Mouse (Mus musculus) neural tube, embryonic 13.5 days (tissue): ENCODE data around the gene Inpp5a. TPM values are rescaled to one million over a fixed set of nuclear protein-coding genes. Genes with fewer than 3 reads are reported as not detected.
A peak's percentile ranks its signal among the peaks of the same experiment; 100 is the strongest.

Source experiments
- ATAC-seq: fragments of 200-750 bp; cut with Nextera tagmentation; 2 replicates; pipeline ENCODE4 v1.8.0; 2017; ENCODE audit warnings: low read depth, mild to moderate bottlenecking, moderate TSS enrichment, moderate library complexity
- H3K27ac ChIP-seq: fragments of 300-500 bp; sonication (generic); replicated peaks from 2 replicates; pipeline ENCODE4 v1.5.1; 2015; ENCODE audit warnings: moderate library complexity, mild to moderate bottlenecking, inconsistent platforms
- H3K27me3 ChIP-seq: fragments of 300-500 bp; sonication (generic); 2 replicates; pipeline ENCODE4 v1.6.1; 2015; ENCODE audit warnings: mild to moderate bottlenecking, inconsistent platforms
- H3K36me3 ChIP-seq: fragments of 300-500 bp; sonication (generic); 2 replicates; pipeline ENCODE4 v1.6.1; 2015; ENCODE audit warnings: mild to moderate bottlenecking, inconsistent platforms
- H3K4me1 ChIP-seq: fragments of 300-500 bp; sonication (generic); replicated peaks from 2 replicates; pipeline ENCODE4 v1.6.1; 2015; ENCODE audit warnings: inconsistent platforms
- H3K4me2 ChIP-seq: fragments of 300-500 bp; sonication (generic); 2 replicates; pipeline ENCODE4 v1.6.1; 2015; ENCODE audit warnings: inconsistent platforms, mild to moderate bottlenecking, moderate library complexity
- H3K4me3 ChIP-seq: fragments of 300-500 bp; sonication (generic); 2 replicates; pipeline ENCODE4 v1.5.1; 2015; ENCODE audit warnings: mild to moderate bottlenecking, inconsistent platforms
- H3K9ac ChIP-seq: fragments of 300-500 bp; sonication (generic); 2 replicates; pipeline ENCODE4 v1.6.1; 2015; ENCODE audit warnings: moderate library complexity, mild to moderate bottlenecking, inconsistent platforms
- H3K9me3 ChIP-seq: fragments of 300-500 bp; sonication (generic); 2 replicates; pipeline ENCODE4 v1.6.1; 2016; ENCODE audit warnings: inconsistent platforms
- WGBS: fragments of 180-500 bp; shearing (Covaris S2); methylation state at CpG from one replicate; pipeline ENCODE4 v1.1.7; 2015; 5-methylcytosine and 5-hydroxymethylcytosine counted together
- polyA plus RNA-seq: library from polyadenylated mRNA; unstranded; fragments of >200 nt; fragmentation: Nextera tagmentation; extraction: Ambion mirVana; gene quantifications from 2 replicates; pipeline ENCODE4 v1.2.1, GENCODE M21; 2015

Inpp5a gene
- polyA plus RNA-seq, 1 experiment from 2014 or later: 17.6 TPM

GRCm38 (mm10) chr7:139476700-139477099 lies 87.8 kb downstream of the Inpp5a start:
- WGBS: 64% methylated on average over 2 of the region's 2 CpGs
- no peaks in the 10 kb centered on the region; the same call in 1 of the 2 replicates for H3K4me1 ChIP-seq
- 0 out of 2 replicates have a peak, but pooled peaks cover 2% of the 10 kb centered on the region for H3K27me3 ChIP-seq
- no peak for ATAC-seq
- no peak overlapping the region for H3K4me3 ChIP-seq
- H3K4me2 ChIP-seq: no peak overlapping the region
- no peaks in the 10 kb centered on the region for H3K36me3 ChIP-seq
- H3K27ac ChIP-seq: no peak overlapping the region
- H3K9me3 ChIP-seq: no peaks in the 10 kb centered on the region
- H3K9ac ChIP-seq: no peak overlapping the region

DNA sequence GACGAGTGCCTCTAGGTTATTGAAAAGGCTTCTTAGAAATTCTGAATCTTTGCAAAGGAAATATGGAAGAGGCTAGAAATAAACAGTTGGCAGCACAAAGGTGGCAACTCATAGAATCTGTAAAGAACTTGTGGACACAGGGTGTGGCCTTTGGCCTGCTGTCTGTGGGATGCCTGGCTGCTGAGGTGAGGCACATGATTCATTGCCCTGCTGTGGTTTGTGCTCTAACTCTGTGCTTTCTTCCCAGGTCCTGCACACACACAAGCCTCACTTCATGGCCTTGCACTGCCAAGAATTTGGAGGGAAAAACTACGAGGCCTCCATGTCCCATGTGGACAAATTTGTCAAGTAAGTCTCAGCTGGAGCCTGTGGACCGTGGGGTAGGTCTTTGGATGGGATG lies 88.8 kb downstream of the Inpp5a start:
- 0 out of 2 replicates have a peak, but pooled peaks cover 4% of the 10 kb centered on the region for H3K27me3 ChIP-seq
- no peak overlapping the region for H3K27ac ChIP-seq
- no peaks in the 10 kb centered on the region; the same call in 1 of the 2 replicates for H3K4me1 ChIP-seq
- H3K4me3 ChIP-seq: no peak overlapping the region
- H3K4me2 ChIP-seq: no peak overlapping the region
- ATAC-seq: no peak
- no peaks in the 10 kb centered on the region for H3K36me3 ChIP-seq
- WGBS: 89% methylated on average over 3 of the region's 3 CpGs
- no peak overlapping the region for H3K9ac ChIP-seq
- no peaks in the 10 kb centered on the region for H3K9me3 ChIP-seq

DNA sequence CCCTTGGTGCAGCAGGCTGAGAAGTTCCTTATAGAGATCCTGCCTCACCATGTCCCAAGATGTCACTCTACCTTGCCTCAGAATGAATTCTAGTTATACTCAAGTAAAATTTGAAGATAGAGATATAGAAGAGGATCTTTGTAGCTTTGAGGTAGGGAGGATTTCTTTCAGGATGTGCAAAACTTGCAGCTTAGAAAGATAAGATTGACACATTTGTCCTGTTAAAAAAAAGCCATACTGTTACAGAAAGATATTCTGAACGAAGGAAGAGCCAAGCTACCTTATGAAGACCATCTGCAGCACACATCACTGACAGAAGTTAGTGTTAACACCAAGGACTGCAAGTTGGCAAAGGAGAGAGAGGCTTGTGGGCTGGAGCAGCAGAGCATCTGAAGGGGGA lies 90.2 kb downstream of the Inpp5a start:
- peaks cover 16% of the 10 kb centered on the region; the same call in 1 of the 2 replicates for H3K27me3 ChIP-seq
- H3K9me3 ChIP-seq: no peaks in the 10 kb centered on the region
- no peaks in the 10 kb centered on the region for H3K36me3 ChIP-seq
- H3K4me3 ChIP-seq: no peak overlapping the region
- H3K27ac ChIP-seq: no peak overlapping the region
- no peak overlapping the region for H3K9ac ChIP-seq
- no peaks in the 10 kb centered on the region for H3K4me1 ChIP-seq
- no peak for ATAC-seq
- H3K4me2 ChIP-seq: no peak overlapping the region
- WGBS: 75% methylated on average over 1 of the region's 1 CpGs

DNA sequence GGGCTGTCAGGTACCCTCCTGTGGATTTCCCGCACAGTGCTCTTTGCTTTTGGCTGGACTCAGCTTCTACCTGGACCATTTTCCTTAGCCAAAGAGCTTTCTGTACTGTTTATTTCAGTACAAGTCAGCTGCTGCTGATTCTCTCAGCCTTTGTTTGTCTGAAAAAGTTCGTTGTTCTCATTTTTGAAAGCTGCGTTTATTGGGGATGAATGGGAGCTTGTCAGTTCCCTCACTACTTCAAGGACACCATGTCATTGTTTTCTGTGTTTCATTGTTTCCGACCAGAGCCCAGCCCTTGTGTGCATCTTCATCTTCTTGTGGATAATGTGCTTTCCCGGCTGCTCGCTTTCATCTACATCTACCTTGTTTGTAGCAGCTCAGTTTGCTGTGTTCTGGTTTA lies 90.7 kb downstream of the Inpp5a start:
- ATAC-seq: no peak
- Histone ChIP-seq H3K36me3 (no peaks in the 10 kb centered on the region), H3K4me3 (no peak overlapping the region), H3K9ac (no peak overlapping the region), H3K9me3 (no peaks in the 10 kb centered on the region), H3K27me3 (peaks cover 16% of the 10 kb centered on the region; the same call in 1 of the 2 replicates), H3K4me2 (no peak overlapping the region), H3K4me1 (no peaks in the 10 kb centered on the region), H3K27ac (no peak overlapping the region)
- WGBS: 77% methylated on average over 6 of the region's 6 CpGs

GRCm38 (mm10) chr7:139484206-139484955 lies 95.5 kb downstream of the Inpp5a start:
- Histone ChIP-seq H3K9ac (no peak overlapping the region), H3K4me2 (no peak overlapping the region), H3K4me1 (no peaks in the 10 kb centered on the region), H3K27me3 (peaks cover 55% of the 10 kb centered on the region), H3K36me3 (no peaks in the 10 kb centered on the region), H3K27ac (no peak overlapping the region), H3K9me3 (no peaks in the 10 kb centered on the region), H3K4me3 (no peak overlapping the region)
- 54% methylated on average over 9 of the region's 9 CpGs for WGBS
- peak; percentile 30 for ATAC-seq

DNA sequence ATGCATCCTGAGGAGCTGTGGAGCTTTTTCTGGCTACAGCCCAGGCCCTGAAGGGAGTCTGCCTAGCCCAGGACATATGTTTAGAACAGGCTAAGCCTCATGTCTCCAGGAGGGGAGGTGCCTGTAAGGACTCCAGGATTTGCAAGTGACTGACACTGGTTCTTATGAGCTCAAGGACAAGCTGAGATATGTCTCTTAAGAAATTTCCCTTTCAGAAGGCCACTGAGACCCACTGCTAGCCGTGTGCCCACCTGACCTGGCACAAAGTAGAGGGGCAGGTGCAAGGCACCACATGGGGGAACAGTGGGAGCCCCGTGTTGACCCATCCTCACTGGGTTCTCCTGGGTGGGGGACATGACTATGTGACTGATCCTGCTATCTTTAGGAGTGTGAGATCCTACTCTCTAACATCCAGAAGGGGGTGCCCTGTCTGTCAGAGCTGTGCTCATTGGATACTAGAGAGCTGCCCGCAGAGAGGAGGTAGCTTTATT lies 100.9 kb downstream of the Inpp5a start:
- H3K36me3 ChIP-seq: no peaks in the 10 kb centered on the region
- H3K9me3 ChIP-seq: no peaks in the 10 kb centered on the region
- peaks cover 79% of the 10 kb centered on the region for H3K27me3 ChIP-seq
- no peak overlapping the region for H3K9ac ChIP-seq
- H3K4me1 ChIP-seq: no peaks in the 10 kb centered on the region
- no peak for ATAC-seq
- no peak overlapping the region for H3K4me2 ChIP-seq
- no peak overlapping the region for H3K4me3 ChIP-seq
- 75% methylated on average over 3 of the region's 3 CpGs for WGBS
- no peak overlapping the region for H3K27ac ChIP-seq

DNA sequence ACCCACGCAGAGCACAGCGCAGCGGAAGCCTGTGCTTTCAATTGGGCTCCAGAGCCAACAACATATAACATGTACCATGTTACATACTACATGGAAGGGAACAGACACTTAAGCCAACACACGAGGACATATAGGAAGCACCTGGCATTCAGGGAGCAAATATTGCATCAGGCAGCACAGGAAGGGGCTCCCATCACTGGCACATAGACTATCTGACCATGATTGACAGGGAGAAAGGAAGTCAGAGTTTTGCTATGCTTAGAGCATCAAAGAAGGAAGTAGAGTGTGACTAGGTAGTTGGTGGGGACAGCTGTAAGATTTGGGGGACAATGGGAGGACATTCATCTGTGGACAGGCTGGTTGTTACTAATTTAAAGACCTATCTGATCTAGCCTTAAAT lies 103.4 kb downstream of the Inpp5a start:
- ATAC-seq: no peak
- peaks cover 79% of the 10 kb centered on the region for H3K27me3 ChIP-seq
- no peaks in the 10 kb centered on the region for H3K9me3 ChIP-seq
- H3K27ac ChIP-seq: no peak overlapping the region
- H3K4me1 ChIP-seq: peaks cover 7% of the 10 kb centered on the region
- H3K36me3 ChIP-seq: no peaks in the 10 kb centered on the region
- H3K4me2 ChIP-seq: no peak overlapping the region
- no peak overlapping the region for H3K9ac ChIP-seq
- 90% methylated on average over 4 of the region's 4 CpGs for WGBS
- no peak overlapping the region for H3K4me3 ChIP-seq

- 46% methylated on average over 2 of the region's 2 CpGs for WGBS
- ATAC-seq: no peak
- Histone ChIP-seq H3K27me3 (peaks cover 73% of the 10 kb centered on the region), H3K9ac (no peak overlapping the region), H3K9me3 (no peaks in the 10 kb centered on the region), H3K36me3 (no peaks in the 10 kb centered on the region), H3K4me3 (no peak overlapping the region), H3K4me1 (peaks cover 13% of the 10 kb centered on the region), H3K4me2 (no peak overlapping the region), H3K27ac (no peak overlapping the region)
Measured at GRCm38 (mm10) chr7:139492946-139493345, 104.0 kb downstream of the Inpp5a start.

DNA sequence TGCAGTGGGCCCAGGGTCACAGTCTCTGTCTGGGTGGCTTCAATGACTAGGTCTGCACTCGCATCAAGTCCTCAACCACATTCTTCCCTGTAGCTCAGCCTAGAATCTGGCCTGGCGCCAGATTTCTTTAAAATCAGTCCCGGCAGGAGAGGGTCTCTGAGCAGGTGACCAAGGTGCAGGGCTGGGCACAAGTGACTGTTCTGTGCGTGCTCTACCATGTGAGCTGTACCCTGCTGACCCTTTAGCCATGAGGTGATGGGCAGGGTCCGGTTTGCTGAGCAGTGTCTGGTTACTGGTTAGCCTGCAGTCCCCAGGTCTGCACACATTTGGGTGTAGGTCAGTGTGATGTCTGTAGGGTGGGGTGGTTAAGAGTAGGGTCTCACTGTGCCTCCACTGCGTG lies 106.9 kb downstream of the Inpp5a start:
- 86% methylated on average over 6 of the region's 6 CpGs for whole genome bisulfite sequencing
- H3K36me3 ChIP-seq: no peaks in the 10 kb centered on the region
- H3K27ac ChIP-seq: no peak overlapping the region
- H3K9ac ChIP-seq: no peak overlapping the region
- peaks cover 74% of the 10 kb centered on the region for H3K27me3 ChIP-seq
- ATAC-seq: no peak
- H3K4me2 ChIP-seq: no peak overlapping the region
- H3K9me3 ChIP-seq: no peaks in the 10 kb centered on the region
- H3K4me3 ChIP-seq: no peak overlapping the region
- H3K4me1 ChIP-seq: peaks cover 23% of the 10 kb centered on the region

DNA sequence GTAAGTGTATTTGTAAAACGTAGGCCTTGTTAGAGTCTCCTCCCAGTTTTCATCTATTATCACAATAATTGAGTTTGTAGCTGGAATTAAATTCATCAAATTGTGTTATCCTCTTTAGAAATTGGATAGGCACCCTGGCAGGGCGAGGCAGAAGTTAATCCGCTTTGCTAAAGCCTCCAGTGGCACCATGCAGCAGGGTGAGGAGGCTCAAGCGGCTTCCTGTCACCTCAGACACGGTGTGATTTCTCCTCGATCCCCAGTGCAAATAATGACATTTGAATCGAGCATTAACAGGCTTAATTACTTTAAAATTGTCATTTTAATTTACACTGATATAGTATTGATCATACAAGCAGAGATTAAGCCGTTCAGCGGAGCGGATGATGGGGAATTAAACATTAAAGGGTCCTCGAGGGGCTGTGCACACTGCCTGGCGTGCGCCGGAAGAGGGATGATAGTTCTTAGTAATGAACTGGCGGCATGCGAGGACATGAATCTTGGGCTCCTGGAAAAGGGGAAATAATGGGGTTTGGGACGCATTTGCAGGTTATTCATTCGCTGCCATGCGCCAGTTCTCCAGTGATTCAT lies 109.2 kb downstream of the Inpp5a start:
- Histone ChIP-seq H3K4me1 (peaks cover 23% of the 10 kb centered on the region), H3K27me3 (peaks cover 75% of the 10 kb centered on the region), H3K36me3 (no peaks in the 10 kb centered on the region), H3K9ac (no peak overlapping the region), H3K9me3 (no peaks in the 10 kb centered on the region), H3K27ac (peak overlapping the region; percentile 43; the same call in 1 of the 2 replicates), H3K4me3 (no peak overlapping the region), H3K4me2 (no peak overlapping the region)
- WGBS: 47% methylated on average over 19 of the region's 19 CpGs
- 0 out of 2 replicates have a peak, but pooled peaks have one; percentile 54 for ATAC-seq

DNA sequence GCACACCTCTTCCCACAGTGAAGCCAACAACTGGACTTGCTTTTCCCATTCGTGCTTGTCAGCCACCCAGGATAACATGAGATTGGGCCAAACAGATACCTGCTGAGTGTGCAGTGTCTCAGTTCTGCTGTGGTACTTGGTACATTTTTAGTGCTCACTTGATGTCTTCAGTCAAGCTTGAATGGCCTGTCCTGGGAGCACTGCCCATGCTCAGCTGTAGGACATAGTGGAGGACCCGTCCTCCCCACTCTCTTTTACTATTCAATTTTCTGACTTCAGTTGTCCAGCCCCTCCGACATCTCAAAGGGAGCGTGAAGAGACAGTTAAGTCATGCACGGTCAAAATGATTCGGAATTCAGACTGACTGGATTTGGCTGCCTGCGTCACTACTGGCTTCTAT lies 115.2 kb downstream of the Inpp5a start:
- peaks cover 12% of the 10 kb centered on the region; the same call in 1 of the 2 replicates for H3K4me1 ChIP-seq
- peaks cover 90% of the 10 kb centered on the region for H3K27me3 ChIP-seq
- 62% methylated on average over 7 of the region's 7 CpGs for WGBS
- H3K4me2 ChIP-seq: no peak overlapping the region
- no peaks in the 10 kb centered on the region for H3K36me3 ChIP-seq
- no peak for ATAC-seq
- no peak overlapping the region for H3K9ac ChIP-seq
- no peaks in the 10 kb centered on the region for H3K9me3 ChIP-seq
- no peak overlapping the region for H3K27ac ChIP-seq
- no peak overlapping the region for H3K4me3 ChIP-seq

DNA sequence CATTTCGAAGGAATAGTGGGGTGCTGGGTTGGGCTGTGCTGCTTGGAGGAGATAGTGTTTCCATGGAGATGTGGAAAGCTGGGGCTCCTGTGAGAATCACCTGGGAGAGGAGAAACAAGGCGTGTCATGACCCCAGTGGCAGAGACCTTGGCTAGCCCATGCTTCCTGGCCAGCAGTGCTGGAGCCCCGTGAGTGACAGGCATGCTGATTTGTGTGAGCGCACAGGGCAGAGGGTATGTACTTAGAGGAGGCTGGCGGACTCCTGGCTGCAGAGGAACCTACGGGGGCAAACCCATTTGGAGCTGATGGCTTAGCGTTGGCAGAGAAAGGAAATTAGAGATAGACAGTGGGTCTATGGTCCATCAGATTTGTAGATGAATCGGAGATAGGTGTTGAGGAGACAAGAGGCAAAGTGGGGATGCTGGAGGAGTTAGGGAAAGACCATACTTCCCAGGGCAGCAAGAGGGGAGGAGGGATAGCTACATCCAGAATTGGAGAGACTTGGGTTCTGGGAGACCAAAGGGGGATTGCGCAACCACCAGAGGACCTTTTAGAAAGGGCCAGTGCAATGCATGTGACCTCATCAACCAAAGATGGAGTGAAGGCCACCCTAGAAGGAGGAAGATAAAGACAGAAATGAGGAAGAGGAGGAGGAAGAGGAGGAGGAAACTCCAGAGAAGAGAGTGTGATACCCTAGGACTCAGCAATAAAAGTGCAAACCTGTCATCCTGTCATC lies 117.9 kb downstream of the Inpp5a start:
- no peak for ATAC-seq
- WGBS: 81% methylated on average over 9 of the region's 9 CpGs

More for the DNA sequence above, 117.9 kb downstream of the Inpp5a start:
- H3K9ac ChIP-seq: no peak overlapping the region
- H3K9me3 ChIP-seq: no peaks in the 10 kb centered on the region
- no peak overlapping the region for H3K27ac ChIP-seq
- peaks cover 12% of the 10 kb centered on the region; the same call in 1 of the 2 replicates for H3K4me1 ChIP-seq
- no peak overlapping the region for H3K4me3 ChIP-seq
- H3K4me2 ChIP-seq: no peak overlapping the region
- H3K27me3 ChIP-seq: peaks cover 94% of the 10 kb centered on the region
- no peaks in the 10 kb centered on the region for H3K36me3 ChIP-seq
